Mouse (Mus musculus) neural tube, embryonic 10.5 days (tissue): ENCODE data around the gene Ccdc15.
"Not testable (repeated sequence)": the region's sequence is repeated elsewhere in the genome, so short reads cannot be mapped to it uniquely, and the experiment has no call there.

Experiments
- DNase-seq: peaks from one replicate; pipeline ENCODE4 v3.0.0-alpha.2; 2017; ENCODE audit warnings: low spot score; ENCODE audit errors: extremely low spot score

Ccdc15 gene

DNA sequence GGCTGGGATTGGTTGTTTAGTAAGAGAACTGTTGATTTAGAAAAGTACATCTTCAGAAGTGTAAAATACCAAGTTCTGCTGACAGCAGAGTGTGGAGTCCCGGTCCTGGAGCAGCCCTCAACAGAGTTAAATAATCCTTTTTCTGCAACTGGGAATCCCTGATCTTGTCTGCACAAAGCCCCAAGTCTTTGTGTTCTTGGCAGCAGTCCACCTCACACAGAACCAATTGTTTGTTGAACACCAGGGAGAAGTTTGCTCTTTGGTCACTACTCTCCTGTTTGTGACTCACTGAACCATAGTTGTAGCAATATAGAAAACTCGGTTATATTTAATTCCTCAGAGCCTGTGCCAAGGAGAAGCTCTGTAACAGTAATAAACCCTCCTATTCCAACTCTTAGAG, 3.0 kb upstream of the Ccdc15 start:
- no peak for DNase-seq

DNA sequence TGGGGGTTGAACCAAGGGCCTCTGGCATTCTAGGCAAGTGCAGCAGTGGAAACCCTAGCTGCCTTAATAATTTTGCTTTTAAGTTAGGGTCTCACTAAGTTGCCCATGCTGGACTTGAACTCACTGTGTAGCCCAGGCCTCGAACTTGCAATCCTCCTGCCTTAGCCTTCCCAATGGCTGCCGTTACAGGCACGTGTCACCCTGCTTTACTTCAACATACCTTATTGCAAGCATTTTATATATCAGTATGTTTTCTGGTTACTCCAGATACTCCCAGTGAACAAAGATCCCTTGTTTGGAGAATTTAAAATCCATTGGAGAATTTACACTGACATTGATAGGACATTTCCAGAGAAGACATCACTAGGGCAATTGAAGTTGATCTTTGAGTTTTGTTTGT, 818 bp upstream of the Ccdc15 start:
- no peak for DNase-seq

DNA sequence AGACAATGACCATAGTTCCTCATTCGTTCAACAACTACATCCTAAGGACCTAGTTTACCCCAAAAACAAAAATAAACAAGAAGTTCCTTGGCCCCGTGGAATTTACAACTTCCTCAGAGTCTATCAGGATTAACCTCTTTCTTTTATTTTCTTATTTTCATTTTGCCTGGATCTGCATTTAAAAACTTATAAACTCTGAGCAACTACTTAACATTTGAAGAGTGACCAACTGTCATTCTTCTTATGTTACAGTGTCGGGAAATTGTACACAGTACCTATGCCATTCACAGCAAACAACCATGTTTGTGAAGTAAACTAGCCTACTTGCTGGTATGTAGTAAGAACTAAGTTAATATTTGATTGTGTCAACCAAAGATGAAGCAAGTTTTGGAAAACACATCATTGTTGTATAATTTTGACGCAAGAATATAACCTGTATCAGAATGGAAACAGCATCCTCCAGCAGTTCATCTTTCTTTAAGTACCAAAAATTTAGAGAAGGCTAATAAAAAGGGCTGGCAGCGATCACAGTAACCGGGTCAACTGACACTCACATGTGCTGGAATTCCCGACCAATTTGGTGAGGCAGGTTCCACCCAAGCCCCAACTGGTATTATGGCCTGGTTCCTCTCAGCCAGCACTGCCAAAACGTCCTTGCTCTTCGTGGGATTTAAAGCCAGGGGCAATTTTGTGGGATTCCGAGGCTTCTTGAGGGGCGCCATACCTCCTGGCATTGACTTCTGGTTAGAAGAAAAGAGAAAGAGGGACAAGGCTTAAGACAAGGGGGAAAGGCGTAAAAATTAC, 846 bp downstream of the Ccdc15 start:
- no peak for DNase-seq

DNA sequence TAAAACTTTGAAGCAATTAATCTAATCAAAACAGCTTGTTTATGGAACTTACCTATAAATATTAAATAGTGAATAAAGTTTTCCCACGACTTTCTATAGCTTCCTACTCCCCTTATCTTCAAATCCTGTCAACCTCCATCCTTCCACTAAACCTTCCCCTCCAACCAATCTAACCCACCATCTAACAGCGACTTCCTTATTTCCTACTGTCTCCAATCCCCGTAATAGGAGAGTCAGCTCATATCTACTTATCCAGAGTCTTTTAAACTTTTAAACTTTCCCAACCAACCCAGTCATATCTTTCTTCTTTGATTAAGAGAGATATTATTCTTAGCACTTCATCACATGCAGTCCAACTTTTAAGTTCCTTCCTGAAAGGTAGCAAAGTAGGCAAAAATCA, 2.8 kb downstream of the Ccdc15 start:
- DNase-seq = no peak

DNA sequence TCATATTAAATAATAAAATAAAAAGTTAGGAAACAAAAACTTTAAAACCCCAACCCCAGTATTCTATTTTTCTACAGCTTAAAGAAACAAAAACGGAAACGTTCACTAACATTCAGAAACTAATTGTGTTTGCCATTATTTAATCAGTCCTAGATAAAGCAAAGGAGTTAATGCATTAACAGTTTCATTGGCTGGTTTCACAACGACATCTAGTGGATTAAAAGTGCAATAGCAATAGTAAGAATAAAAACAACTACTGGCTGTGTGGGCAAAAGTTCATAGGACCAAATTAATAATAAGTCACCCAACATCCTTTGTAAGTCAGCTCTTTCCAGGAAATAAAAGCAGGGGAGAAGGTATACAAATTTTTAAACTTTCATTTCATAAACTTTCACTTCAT, 18.8 kb downstream of the Ccdc15 start:
- no peak for DNase-seq

DNA sequence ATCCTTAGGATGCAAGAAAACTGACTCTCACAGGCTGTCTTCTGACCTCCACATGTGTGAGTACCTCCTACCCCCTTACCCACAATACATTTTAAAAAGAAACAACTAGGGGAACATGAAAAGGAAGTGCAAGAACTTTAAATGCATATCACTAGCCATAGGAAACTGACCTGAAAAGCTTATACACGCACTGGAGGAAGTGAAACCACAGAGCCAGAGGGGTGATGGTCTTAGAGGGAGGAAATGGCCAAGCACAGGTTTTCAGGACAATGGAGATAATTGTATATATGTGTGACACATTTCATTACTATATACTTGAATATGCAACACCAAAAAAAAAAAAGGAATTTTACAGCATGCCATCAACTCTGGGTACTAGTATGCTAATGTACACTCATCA, 46.5 kb downstream of the Ccdc15 start:
- no peak for DNase-seq

DNA sequence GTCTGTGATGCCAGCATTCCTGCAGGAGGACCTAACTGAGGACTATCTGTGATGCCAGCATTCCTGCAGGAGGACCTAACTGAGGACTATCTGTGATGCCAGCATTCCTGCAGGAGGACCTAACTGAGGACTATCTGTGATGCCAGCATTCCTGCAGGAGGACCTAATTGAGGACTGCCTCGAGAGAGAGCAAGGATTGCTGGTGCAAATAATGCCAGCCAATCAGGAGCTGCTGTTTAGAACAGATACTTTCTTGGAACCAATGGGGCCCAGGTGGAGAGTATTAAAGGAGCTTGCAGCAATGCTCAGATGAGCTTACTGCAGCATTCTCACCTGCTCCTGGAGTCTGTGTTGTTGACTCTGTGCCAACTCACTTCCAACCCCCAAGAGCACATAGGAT, 47.7 kb downstream of the Ccdc15 start:
- not testable (repeated sequence) for DNase-seq

DNA sequence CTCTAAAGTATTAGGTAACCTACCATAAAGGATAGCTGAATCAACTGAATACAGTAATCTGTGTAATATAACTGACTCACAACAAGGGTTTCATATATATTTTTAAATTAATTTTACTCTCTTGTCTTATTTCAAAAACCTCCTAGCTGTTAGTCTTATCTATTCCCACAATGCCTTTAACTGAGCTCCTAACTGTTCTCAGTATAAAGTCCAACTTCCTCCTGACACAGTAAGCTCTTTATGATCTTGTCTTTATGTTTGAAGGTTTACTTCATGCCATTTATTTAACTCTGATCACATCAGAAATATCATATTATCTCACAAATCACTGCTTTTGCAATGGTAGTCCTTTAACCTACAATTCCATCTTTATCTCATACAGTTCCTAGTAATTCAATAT, 52.6 kb downstream of the Ccdc15 start:
- DNase-seq = no peak

DNA sequence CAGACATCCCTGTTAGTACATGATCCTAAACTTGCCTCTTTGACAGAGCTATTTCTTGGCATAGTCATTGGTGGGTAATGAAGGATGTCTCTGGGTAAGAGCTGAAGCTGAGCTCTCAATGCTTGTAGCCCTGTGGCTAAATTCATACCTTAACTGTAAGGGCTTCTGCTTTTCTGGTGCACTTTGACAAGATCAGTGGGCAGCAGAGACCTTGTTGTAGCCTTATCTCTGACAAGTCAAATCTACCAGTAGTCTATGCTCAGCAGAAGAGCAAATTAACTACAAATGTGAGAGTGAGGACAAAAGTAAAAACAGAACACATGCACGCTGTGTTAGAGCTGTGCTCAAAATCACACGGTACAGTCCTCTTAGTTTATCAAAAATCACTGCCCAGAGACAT, 81.6 kb downstream of the Ccdc15 start:
- no peak for DNase-seq

DNA sequence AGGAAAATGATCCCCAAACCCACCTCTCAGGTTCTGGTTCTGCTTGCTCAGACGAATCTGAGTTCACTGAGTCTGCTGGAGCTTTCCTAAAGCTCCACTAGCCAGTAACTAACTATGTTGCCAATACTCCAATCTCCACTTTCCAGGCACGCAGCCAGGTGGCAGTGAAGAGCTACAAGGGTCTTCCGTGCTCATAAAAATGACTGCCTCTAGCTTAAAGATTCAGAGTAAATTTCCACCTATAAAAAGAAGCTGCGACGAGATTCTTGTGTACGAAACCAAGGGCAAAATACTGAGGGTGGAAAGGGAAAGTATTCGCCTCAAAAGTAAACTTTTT, 92.4 kb downstream of the Ccdc15 start:
- DNase-seq = peak; percentile 45

DNA sequence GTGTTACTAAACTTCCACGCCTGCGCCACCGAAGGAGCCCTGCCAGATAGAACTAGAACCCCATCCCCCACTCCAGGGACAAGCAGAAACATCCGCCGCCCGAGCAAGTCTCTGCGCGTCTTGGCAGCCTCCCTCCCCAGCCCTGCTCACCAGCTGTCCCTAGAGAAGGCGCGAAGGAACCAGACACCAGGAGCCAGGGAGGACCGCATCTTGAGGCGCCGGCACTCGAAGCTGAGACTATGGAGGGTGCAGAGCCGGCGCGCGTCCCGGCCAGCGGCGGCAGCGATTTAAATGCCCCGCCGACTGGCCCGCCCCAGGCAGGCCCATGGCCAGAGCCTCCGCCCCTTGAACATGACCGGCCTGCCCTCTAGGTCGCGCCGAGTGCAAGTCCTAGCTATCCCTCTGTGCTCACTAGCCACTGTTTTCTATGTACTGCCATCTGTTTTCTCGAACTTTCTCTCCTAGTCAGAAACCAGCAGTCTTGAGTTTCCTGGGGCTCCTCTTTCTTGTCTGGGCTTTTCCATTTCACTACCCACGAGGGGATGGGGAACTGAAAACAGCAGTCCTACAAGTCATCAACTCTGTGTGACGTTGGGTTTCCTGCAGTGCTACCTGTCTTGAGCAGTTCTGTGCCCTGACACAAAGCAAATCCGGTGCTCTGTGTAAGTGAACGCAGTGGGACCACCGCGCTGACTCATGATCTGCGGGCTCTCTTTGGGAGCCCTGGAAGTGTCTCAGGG, 92.9 kb downstream of the Ccdc15 start, which contains the start of gene Slc37a2:
Gene Slc37a2, minus strand, starts transcription at position 590 of the 740 bp plus-strand sequence.
- DNase-seq = peak; percentile 69

DNA sequence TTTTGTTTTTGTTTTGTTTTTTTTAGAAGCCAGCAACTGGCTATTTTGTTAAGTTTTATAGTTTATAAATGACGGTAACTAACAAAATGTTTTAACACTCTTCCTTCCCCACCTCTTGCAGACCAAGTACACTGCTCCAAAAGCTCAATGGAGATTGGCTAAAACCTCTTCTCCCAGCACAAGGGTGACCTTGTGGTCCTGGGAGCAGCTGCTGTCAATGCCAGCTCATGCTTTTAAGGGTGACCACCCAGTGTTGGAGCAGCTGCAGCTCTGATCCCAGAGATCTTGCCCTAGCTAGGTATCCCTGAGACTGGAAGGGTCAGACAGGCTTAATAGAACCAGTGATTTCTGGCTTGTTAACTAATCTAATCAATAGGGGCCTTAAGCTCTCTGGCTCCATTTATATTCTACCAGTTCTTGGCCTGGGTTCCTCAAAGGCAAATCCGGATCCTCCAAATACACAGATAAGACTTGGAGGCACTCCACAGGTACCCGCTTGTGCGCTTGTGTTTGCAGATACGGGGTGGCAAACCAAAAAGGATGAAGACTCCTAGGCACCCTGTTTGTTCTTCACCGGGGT, 93.6 kb downstream of the Ccdc15 start:
- peak; percentile 37 for DNase-seq

DNA sequence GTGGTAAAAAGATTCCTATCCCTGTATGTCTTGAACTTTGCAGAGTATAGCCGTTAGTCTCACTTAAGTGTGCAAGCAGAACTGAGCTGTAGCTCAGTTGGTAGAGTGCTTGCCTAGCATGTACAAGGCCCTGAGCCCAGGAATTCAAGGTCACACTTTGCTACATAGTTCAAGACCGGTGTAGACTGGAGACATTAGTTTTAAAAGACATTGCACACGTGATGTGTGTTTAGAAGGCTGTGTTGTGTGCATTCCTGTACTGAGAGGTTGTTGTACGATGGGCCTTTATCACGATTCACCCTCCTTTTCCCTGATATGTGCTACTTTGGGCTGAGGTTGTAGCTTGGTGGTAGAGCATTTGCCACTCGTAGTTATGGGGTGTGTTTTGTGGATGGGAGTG, 97.6 kb downstream of the Ccdc15 start:
- peak; percentile 11 for DNase-seq

DNA sequence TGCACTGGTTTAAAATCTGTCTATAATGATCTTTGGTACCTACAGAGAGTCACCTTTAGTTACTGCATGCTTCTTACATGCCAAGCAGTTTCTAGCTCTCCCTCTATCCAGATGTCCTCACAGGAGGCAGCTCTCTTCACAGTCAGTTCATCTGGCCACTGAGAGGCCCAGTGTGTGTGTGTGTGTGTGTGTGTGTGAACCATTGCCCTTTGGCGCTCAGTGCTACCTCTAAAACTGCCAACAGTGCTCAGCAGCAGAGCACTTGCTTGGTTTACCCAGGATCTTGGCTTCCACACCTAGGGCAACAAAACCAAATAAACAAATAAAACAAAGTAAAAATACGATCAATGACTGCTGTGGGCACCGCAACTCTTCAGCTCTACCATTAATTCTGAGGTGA, 98.3 kb downstream of the Ccdc15 start:
- no peak for DNase-seq

DNA sequence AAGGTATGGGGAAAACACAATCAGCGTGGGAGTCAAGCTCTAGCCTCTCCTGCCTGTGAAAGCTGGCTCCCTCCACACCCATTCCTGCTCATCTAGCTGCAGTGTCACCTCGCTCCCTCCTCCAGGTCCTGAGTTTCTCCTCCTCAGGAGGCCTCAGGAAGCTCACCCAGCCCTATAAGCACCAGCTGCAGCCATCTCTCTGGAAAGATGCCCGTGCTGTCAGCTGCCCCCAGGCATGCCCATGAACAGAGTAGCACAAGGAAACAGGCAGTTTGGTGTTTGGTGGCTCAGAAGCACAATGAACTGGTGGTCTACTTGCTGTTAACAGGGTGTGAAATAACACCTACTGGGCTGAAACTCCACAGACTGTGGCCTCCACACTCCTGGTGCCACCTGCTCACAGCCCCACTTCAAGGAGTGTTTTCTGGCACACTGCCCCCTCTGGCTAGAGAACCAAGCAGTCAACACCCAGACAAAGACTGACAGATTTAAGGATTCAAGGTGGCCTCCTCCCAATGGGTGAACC, 99.8 kb downstream of the Ccdc15 start:
- DNase-seq = peak; percentile 11

DNA sequence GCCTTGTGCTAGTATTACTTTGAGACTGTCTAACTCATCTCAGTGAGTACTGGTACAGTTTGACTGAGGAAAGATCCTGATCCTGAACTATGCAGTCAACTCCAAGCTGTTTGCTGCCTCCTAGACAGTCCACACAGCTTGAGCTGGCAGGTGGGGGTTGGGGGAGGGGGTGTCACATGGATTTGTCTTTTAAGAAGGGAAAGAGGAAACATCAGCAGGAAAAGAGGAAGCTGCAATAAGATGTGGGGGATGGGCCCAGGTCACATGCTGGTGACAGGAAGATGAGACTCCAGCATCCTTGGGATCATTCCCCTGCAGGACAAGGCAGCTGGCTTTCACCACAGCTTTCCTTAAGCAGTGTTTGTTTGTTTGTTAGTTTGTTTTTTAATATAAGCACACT, 100.8 kb downstream of the Ccdc15 start:
- no peak for DNase-seq

DNA sequence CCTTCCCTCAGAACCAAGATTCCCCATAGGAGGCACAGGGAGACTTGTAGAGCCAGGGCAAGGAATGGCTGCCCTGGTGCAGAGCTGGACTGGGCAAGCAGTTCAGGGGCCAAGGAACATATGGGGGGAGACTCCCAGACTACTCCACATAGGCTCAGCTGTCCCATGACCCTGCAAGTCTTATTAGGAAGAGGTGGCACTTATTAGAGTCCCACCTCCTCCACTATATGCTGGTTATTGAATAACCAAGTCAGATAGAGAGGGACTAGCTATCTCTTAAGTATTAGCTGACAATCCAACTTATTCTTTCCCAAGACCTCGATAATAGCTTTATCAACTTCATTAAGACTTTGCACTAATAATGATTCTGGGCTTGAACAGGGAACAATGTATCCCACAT, 102.4 kb downstream of the Ccdc15 start:
- DNase-seq = no peak

DNA sequence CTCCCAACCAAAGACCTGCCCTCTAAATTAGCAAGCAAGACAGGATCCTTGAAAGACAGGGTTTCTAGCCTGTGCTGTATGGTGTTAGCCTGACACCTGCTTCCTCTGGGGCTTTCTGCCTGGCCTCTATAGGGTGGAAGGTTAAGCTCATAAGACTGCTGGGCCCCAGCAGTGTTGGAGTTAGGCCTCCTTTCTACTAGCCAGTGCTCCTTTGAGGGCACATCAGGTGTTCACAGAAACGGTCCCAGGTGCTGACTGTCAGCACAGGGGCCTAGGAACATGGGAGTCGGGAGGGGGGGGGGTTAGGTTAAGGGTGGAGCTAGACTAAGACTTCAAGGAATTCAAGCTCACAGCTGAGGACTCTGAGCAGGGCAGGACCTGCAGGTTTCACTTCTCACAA, 102.8 kb downstream of the Ccdc15 start:
- DNase-seq = no peak

DNA sequence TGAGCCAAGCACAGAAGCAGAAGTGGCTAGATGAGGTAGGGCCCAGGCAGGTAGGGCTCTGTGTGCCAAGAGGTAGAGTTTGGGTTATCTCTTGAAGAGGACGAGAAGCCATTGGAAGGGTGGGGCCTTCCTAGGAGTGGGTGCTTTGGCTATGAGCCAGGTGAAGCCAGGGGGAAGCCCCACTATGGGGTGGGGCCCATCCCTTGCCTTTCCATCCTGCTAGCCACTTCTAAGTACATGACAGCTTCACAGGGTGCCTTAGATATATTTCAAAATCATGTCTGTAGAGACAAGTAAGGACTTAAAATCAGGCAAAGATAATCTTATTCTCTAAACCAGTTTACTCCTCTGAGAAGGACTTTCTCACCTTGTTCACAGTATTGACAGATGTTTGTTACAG, 103.6 kb downstream of the Ccdc15 start:
- DNase-seq = no peak

DNA sequence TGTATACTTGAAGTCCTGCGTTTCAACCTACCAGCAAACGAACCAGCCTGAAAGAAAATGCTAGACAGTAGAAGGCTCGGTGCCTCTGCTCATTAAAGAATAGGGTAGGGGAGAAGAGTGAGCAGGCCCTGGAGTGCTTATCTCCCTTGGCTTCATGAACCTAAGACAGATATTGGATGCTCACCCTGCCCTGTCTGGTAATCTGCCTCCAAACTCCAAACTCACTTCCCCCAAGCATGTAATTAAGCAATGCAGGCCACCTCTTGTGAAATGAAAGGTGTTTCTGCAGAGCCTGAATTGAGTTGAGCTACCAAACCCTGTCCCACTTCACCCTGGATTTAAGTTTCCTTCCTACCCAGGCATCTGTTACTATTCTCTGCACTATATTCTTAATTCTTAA, 105.5 kb downstream of the Ccdc15 start:
- no peak for DNase-seq

DNA sequence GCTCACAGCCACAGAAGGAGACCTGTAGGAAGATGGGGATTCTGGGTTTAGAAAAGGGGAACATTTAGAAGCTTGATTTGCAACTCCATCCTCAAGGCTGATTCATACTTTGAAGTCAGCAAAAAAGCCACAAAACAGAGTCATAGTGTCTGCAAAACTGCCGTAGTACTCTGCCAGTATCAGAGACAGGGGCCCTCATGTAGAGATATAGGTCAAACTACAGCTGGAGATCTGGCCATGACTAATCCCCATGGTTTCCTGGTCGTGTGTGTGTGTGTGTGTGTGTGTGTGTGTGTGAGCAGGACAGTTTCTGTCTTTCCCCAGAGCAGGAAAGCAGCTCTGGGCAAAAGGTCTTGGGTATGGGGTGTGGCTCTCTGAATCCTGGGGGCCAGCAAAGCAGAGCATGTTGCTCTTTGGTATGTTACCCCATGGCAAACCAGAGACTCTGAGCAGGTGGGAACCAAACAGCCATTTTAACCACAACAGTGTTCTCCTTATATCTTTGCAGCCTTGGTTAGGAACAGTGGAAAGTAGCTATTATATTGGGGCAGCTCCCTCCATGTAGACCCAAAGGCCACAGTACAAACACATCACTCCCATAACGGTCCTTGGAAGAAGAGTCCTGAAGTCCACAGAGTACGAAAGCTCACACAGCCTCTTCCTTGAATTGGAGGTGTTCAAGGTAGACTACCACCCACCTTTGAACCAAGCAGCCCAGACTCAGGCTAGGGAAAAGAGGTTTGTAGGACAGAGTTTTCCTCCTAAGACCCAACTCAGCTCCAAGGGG, 112.1 kb downstream of the Ccdc15 start:
- DNase-seq = no peak
